Mouse (Mus musculus) left cerebral cortex, adult 9 months (tissue): ENCODE measurements around the gene Impdh1.
"Not testable (repeated sequence)": the region's sequence is repeated elsewhere in the genome, so short reads cannot be mapped to it uniquely, and the experiment has no call there.

Source experiments
- DNase-seq, 2 experiments: peaks; one replicate each; pipeline ENCODE4 v3.0.0; 2022; ENCODE audit warnings: low spot score in 2 of 2

The Impdh1 gene

DNA sequence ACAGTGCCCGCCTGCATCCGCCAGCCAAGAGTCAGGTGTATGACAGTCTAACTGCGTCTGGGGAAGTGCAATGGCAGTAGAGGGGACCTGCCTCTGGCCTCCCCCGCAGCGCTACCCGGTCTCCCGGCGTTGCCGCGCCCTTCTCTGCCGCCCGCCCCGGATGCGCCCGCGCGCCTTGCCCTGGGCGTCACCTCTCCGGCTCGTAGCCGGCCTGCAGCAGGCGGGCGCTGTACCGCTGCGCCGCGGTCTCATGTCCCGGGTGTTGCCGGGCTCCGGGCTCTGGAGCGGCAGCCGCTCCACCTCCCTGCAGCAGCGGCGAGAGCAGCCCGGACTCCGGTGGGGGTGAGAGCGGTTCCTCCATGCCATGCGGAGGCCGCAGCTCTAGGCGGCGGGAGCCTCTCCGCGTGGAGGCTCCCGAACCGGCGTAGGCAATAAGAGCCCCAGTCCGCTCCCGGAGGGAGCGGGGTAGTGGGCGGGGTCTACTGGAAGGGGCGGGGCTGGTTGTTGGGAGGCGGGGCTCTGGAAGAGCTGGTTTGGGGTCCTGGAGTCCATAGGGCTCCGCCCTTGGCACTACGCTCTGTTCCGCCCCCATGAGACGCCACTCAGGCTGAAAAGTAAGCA is at the start of gene Impdh1:
TSS of gene Impdh1 (minus strand) at position 484 of the 621 bp plus-strand sequence.
- peak in 1 of 2 experiments; percentile 55 for DNase-seq

GRCm38 (mm10) chr6:29264456-29264781 is 48.3 kb upstream of the Impdh1 start:
- DNase-seq: no peak

DNA sequence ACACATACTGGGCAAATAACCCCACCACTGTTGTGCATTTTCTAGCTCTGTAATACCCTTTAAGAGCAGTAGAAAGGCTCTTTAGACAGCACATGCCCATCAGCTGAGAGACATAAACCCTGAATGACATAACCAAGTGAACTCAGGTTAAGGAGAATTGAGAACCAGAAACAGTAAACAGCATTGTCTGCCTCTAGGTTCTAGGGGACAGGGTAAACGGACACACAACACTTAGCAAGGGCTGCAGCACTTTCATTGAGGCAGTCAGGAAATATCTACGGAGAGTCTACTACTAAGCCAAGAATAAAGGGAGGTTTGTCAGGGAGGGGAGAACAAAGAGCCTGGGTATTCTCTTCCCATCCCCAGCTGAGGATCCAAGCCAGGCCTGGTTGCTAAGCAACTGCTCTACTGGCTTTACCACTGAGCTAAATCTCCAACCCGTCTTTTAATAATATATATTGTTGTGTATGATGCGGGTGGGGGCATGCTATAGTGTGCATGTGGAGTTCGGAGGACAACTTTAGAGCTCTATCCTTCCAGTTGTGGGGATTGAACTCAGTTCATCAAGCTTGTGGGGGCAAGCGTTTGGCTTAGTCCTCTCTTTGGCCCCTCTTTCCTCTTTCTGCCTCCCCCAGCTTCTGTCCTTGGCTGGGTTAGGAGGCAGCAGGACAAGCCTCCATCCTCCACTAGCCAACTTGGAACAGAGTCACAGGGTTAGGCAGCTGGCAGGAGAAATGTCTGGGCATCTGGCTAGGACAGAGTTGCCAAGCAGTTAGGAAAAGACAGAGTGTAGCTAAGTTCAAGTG is 47.7 kb upstream of the Impdh1 start:
- peak in 1 of 2 experiments; percentile 38 for DNase-seq

DNA sequence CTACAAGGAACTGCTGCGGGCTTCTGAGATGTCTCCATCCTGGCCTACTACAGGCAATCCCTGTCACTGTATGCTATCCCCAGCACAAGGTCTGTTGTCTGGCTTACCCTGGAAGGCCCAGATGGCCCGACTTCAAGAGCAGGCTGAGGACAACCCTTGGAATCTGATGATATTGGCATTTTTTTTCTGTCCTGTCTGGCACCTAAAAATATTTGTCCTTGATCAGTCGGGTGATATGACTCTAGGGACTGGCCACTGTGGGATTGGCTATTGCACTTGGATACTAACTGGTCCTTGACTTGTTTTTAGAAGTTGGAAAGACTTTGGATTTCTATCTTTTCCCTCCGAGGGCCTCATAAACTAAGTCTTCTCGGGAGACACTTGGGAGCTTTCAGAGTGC is 45.7 kb upstream of the Impdh1 start:
- no peak for DNase-seq

DNA sequence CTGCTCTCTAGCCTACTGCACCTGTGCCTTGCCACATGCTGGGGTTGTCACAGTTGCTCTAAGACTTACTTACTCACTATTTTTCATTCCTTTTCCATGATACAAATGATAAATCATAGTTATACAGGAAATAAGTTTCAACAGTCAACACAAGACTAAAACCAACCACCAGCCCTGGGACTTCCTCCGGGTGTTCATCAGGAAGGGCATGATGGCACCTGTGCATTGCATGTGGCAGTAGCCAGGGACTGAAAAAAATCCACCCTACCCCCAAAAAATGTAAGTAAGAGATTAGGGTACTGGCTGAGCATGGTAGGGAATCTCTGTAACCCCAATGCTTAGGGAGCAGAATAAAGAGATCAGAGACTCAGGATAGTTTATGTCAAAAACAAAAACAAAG is 43.3 kb upstream of the Impdh1 start:
- DNase-seq: no peak

DNA sequence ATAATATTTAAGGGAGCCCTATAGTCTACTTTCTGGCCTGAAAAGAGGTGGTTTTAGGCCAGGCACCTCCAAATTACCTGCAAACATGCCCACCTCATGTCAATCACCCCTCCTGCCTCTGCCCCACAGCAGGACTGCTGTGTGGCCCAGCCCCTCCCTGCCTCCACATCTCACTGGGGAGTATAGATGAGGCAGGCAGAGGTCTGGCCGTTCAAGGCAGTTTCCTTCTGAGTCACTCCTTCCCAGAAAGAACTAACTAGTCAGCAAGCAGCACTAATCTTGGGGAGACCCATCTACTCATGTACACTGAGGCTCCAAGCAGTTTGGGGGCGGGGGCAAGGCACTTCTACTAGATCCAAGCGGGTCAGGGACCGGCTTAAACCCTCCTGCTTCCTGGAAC is 30.9 kb upstream of the Impdh1 start:
- no peak for DNase-seq

GRCm38 (mm10) chr6:29246585-29246984 is 30.4 kb upstream of the Impdh1 start:
- no peak for DNase-seq

GRCm38 (mm10) chr6:29246183-29246582 is 30.0 kb upstream of the Impdh1 start:
- no peak for DNase-seq

DNA sequence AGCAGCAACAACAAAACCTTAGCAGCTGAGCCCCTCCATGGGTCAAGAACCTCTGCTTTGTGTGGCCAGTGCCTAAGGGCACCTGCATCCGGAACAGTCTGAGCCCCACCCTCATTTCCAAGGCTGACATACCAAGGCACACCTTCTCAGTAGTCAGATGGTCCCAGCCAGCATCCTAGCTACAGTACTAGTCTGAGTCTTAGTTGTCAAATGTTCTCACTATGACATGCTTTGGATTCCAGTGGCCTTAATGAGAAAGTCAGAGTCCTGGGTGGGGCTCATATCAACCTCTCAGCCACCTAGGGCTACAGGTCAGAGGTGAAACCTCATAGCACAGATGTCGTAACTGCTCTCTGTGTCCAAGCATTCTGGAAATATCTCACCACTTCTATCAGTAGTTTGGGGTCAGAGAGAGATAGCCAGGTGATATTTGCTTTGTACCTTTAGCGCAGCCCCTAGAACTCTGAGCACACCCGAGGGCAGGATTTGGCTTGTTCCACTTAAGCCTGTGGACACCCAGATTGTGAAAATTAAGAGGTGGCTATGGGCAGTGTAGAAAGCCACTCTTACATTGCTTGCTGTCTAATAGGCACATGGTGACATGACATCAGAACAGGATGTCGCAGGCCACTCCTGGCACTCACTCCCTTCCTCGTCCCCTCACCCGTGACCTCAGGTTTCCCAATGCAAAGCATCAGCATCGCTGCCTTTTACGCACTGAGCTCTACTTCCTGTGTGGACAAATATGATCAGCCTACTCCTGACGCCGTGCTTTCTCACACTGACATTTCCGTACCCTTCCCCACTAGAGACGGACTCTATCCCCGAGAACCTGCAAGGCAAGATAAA is 29.3 kb upstream of the Impdh1 start:
- no peak for DNase-seq

GRCm38 (mm10) chr6:29242265-29242664 is 26.1 kb upstream of the Impdh1 start:
- no peak for DNase-seq

- no peak for DNase-seq
Measured at GRCm38 (mm10) chr6:29241697-29242096, 25.5 kb upstream of the Impdh1 start.

GRCm38 (mm10) chr6:29240806-29241205 is 24.6 kb upstream of the Impdh1 start:
- peak in 1 of 2 experiments; percentile 50 for DNase-seq

DNA sequence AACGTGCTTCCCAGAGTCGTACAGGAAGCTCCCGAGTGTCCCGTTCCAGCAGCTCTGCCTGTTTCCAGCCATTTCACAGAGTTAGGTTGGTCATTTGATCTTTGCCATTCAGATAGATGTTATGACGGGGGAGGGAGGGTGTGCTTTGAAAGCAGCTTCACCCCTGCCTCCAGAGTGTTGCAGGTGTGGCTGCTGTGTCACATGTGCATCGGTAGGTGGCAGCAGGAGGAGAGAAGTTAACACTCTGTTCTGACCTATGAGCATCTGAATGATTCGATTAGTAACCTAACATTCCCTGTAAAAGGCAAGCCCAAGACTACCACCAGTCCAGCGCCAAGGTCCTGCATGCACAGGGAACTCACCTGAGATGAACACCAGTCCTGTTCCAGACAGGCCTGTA is 18.1 kb upstream of the Impdh1 start:
- DNase-seq: no peak

- DNase-seq: no peak
Measured at GRCm38 (mm10) chr6:29233710-29234109, 17.5 kb upstream of the Impdh1 start.

- DNase-seq: no peak
Measured at GRCm38 (mm10) chr6:29232321-29232720, 16.2 kb upstream of the Impdh1 start.

GRCm38 (mm10) chr6:29231799-29232198 is 15.6 kb upstream of the Impdh1 start:
- DNase-seq: no peak

GRCm38 (mm10) chr6:29230386-29230785 is 14.2 kb upstream of the Impdh1 start:
- no peak for DNase-seq

- no peak for DNase-seq
Measured at GRCm38 (mm10) chr6:29229265-29229913, 13.2 kb upstream of the Impdh1 start.

- not testable (repeated sequence) for DNase-seq
Measured at GRCm38 (mm10) chr6:29217717-29218116, 1.6 kb upstream of the Impdh1 start.

DNA sequence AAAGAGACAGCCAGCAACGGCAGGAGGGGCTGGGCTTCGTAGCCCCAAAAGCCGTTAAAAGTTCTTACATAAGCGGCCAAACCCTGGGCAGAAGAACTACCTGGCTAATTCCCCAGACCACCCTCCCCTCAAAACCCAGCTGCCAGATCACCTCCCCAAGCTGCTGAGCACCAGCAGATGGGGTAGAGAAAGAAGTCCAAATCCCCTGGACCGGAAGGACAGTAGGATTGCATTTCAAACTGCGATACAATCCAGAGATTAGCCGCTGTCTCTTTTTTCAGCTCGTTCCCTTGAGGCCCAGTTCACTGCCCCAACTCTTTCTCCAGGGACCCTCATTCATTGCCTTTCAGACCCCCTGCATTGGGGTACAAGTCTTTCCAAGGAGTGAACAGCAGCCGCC is 983 bp downstream of the Impdh1 start:
- no peak for DNase-seq

DNA sequence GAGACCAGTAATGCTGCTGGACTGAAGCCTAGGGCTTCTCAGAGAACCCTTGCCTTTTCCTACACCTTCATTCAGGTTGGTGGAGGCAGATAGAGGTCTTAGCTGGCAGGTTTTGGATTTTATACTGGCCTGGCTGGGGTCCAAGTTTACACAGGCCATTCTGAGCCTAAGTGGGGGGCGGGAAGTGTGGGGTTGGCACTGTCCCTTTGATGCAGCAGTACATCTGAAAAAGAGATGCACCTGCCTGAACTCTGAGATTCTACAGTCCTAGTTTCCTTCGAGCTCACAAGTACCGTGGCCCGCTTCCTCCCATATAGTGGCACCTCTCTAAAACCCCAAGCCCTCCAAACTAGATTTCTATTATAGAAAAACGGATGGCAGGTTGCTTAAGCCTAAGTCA is 1.4 kb downstream of the Impdh1 start:
- DNase-seq: no peak

DNA sequence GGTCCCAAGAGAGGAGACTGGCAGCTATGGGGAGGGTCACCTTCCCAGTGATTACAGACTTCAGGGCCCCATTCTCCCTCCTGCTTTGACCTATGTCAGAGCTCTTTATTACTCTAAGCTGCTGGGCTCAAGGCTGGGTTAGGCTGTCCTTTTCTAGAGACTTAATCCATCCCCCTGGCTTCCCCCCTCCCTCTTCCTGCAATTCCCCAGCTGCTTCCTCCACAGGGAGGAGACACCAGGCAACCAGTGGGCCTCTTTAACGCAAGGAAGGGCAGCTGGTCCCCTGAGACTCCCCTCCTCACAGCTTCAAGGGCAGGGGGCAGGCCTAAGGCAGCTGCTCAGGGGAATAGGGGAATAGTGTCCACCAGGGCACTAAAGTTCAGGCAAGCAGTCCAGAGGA is 1.9 kb downstream of the Impdh1 start:
- no peak for DNase-seq
